Mouse (Mus musculus): ENCODE data around the gene Hipk1. TPM values are rescaled to one million over a fixed set of nuclear protein-coding genes. Genes with fewer than 3 reads are reported as not detected.
"Not testable (repeated sequence)": the region's sequence is repeated elsewhere in the genome, so short reads cannot be mapped to it uniquely, and the experiment has no call there.

Hipk1 gene
- polyA plus RNA-seq, 1 experiment from 2014 or later, result 14.4 TPM

- H3K9me3 ChIP-seq (ENCODE audit: control insufficient read depth, low read length), result no peaks in the 10 kb centered on the region
- H3K27ac ChIP-seq (ENCODE audit: low read depth), result no peak within 1 kb of the TSS
- no peak within 1 kb of the TSS for H3K4me3 ChIP-seq (ENCODE audit: low read depth, low read length)
- no peak within 1 kb of the TSS for H3K9ac ChIP-seq (ENCODE audit: low read length)
- no peaks in the 10 kb centered on the region for H3K36me3 ChIP-seq (ENCODE audit: control insufficient read depth, insufficient read depth, low read length)
- no peaks in the 10 kb centered on the region for H3K4me1 ChIP-seq (replicated peaks; ENCODE audit: control insufficient read depth, insufficient read depth, low read length)
- H3K27me3 ChIP-seq (replicated peaks; ENCODE audit: control insufficient read depth, insufficient read depth, low read length), result no peaks in the 10 kb centered on the region
- no peak for ATAC-seq (replicated peaks; ENCODE audit: low FRiP score, low TSS enrichment, low read depth)
- no peak for DNase-seq (ENCODE audit: low spot score)
- no peak within 1 kb of the TSS for H3K4me2 ChIP-seq (ENCODE audit: low read length)
Measured at GRCm38 (mm10) chr3:103832426-103832825, 41.1 kb upstream of the Hipk1 start, which contains the start of gene Bcl2l15. Bcl2l15 (plus strand) TSS chr3:103832601.

GRCm38 (mm10) chr3:103831146-103831545 lies 39.8 kb upstream of the Hipk1 start:
- no peak overlapping the region for H3K27ac ChIP-seq (ENCODE audit: low read depth)
- H3K4me1 ChIP-seq (replicated peaks; ENCODE audit: control insufficient read depth, insufficient read depth, low read length), result no peaks in the 10 kb centered on the region
- 86% methylated on average over 7 of the region's 7 CpGs for WGBS
- no peaks in the 10 kb centered on the region for H3K9me3 ChIP-seq (ENCODE audit: control insufficient read depth, low read length)
- no peak overlapping the region for H3K4me3 ChIP-seq (ENCODE audit: low read depth, low read length)
- no peaks in the 10 kb centered on the region for H3K27me3 ChIP-seq (replicated peaks; ENCODE audit: control insufficient read depth, insufficient read depth, low read length)
- H3K9ac ChIP-seq (ENCODE audit: low read length), result no peak overlapping the region
- ATAC-seq (replicated peaks; ENCODE audit: low FRiP score, low TSS enrichment, low read depth) (no peak), DNase-seq (ENCODE audit: low spot score) (no peak)
- no peaks in the 10 kb centered on the region for H3K36me3 ChIP-seq (ENCODE audit: control insufficient read depth, insufficient read depth, low read length)
- H3K4me2 ChIP-seq (ENCODE audit: low read length), result no peak overlapping the region

GRCm38 (mm10) chr3:103830681-103831080 lies 39.3 kb upstream of the Hipk1 start:
- not testable (repeated sequence) for H3K9ac ChIP-seq (ENCODE audit: low read length); ATAC-seq (replicated peaks; ENCODE audit: low FRiP score, low TSS enrichment, low read depth); H3K27me3 ChIP-seq (replicated peaks; ENCODE audit: control insufficient read depth, insufficient read depth, low read length); H3K36me3 ChIP-seq (ENCODE audit: control insufficient read depth, insufficient read depth, low read length); H3K4me3 ChIP-seq (ENCODE audit: low read depth, low read length); H3K9me3 ChIP-seq (ENCODE audit: control insufficient read depth, low read length); H3K27ac ChIP-seq (ENCODE audit: low read depth); DNase-seq (ENCODE audit: low spot score); H3K4me2 ChIP-seq (ENCODE audit: low read length); H3K4me1 ChIP-seq (replicated peaks; ENCODE audit: control insufficient read depth, insufficient read depth, low read length)
- 62% methylated on average over 1 of the region's 1 CpGs for WGBS

GRCm38 (mm10) chr3:103829036-103829435 lies 37.7 kb upstream of the Hipk1 start:
- H3K4me1 ChIP-seq (replicated peaks; ENCODE audit: control insufficient read depth, insufficient read depth, low read length), result no peaks in the 10 kb centered on the region
- H3K36me3 ChIP-seq (ENCODE audit: control insufficient read depth, insufficient read depth, low read length), result no peaks in the 10 kb centered on the region
- no peak for DNase-seq (ENCODE audit: low spot score)
- no peaks in the 10 kb centered on the region for H3K9me3 ChIP-seq (ENCODE audit: control insufficient read depth, low read length)
- 86% methylated on average over 3 of the region's 3 CpGs for WGBS
- no peaks in the 10 kb centered on the region for H3K27me3 ChIP-seq (replicated peaks; ENCODE audit: control insufficient read depth, insufficient read depth, low read length)
- no peak overlapping the region for H3K9ac ChIP-seq (ENCODE audit: low read length)
- H3K27ac ChIP-seq (ENCODE audit: low read depth), result no peak overlapping the region
- H3K4me2 ChIP-seq (ENCODE audit: low read length), result no peak overlapping the region
- H3K4me3 ChIP-seq (ENCODE audit: low read depth, low read length), result no peak overlapping the region
- no peak for ATAC-seq (replicated peaks; ENCODE audit: low FRiP score, low TSS enrichment, low read depth)

GRCm38 (mm10) chr3:103827548-103827947 lies 36.2 kb upstream of the Hipk1 start:
- no peak overlapping the region for H3K9ac ChIP-seq (ENCODE audit: low read length)
- DNase-seq (ENCODE audit: low spot score) (no peak), ATAC-seq (replicated peaks; ENCODE audit: low FRiP score, low TSS enrichment, low read depth) (no peak)
- no peaks in the 10 kb centered on the region for H3K27me3 ChIP-seq (replicated peaks; ENCODE audit: control insufficient read depth, insufficient read depth, low read length)
- H3K36me3 ChIP-seq (ENCODE audit: control insufficient read depth, insufficient read depth, low read length), result peaks cover 6% of the 10 kb centered on the region; the same call in 1 of the 2 replicates
- H3K4me1 ChIP-seq (replicated peaks; ENCODE audit: control insufficient read depth, insufficient read depth, low read length), result no peaks in the 10 kb centered on the region
- H3K9me3 ChIP-seq (ENCODE audit: control insufficient read depth, low read length), result no peaks in the 10 kb centered on the region
- H3K27ac ChIP-seq (ENCODE audit: low read depth), result no peak overlapping the region
- no peak overlapping the region for H3K4me2 ChIP-seq (ENCODE audit: low read length)
- no peak overlapping the region for H3K4me3 ChIP-seq (ENCODE audit: low read depth, low read length)

GRCm38 (mm10) chr3:103810967-103811366 lies 19.6 kb upstream of the Hipk1 start:
- ATAC-seq (replicated peaks; ENCODE audit: low FRiP score, low TSS enrichment, low read depth) (no peak), DNase-seq (ENCODE audit: low spot score) (no peak)
- no peaks in the 10 kb centered on the region for H3K27me3 ChIP-seq (replicated peaks; ENCODE audit: control insufficient read depth, insufficient read depth, low read length)
- no peak overlapping the region for H3K9ac ChIP-seq (ENCODE audit: low read length)
- H3K4me2 ChIP-seq (ENCODE audit: low read length), result no peak overlapping the region
- peaks cover 8% of the 10 kb centered on the region for H3K4me1 ChIP-seq (replicated peaks; ENCODE audit: control insufficient read depth, insufficient read depth, low read length)
- H3K9me3 ChIP-seq (ENCODE audit: control insufficient read depth, low read length), result no peaks in the 10 kb centered on the region
- peaks cover 46% of the 10 kb centered on the region for H3K36me3 ChIP-seq (ENCODE audit: control insufficient read depth, insufficient read depth, low read length)
- no peak overlapping the region for H3K27ac ChIP-seq (ENCODE audit: low read depth)
- no peak overlapping the region for H3K4me3 ChIP-seq (ENCODE audit: low read depth, low read length)
- 92% methylated on average over 6 of the region's 6 CpGs for WGBS

- Histone ChIP-seq H3K9ac (ENCODE audit: low read length) (peak overlapping the region; percentile 76), H3K36me3 (ENCODE audit: control insufficient read depth, insufficient read depth, low read length) (peaks cover 44% of the 10 kb centered on the region), H3K4me3 (ENCODE audit: low read depth, low read length) (peak overlapping the region; percentile 96), H3K27ac (ENCODE audit: low read depth) (peak overlapping the region; percentile 83), H3K4me1 (replicated peaks; ENCODE audit: control insufficient read depth, insufficient read depth, low read length) (peaks cover 8% of the 10 kb centered on the region), H3K9me3 (ENCODE audit: control insufficient read depth, low read length) (no peaks in the 10 kb centered on the region), H3K4me2 (ENCODE audit: low read length) (peak overlapping the region; percentile 66), H3K27me3 (replicated peaks; ENCODE audit: control insufficient read depth, insufficient read depth, low read length) (no peaks in the 10 kb centered on the region)
- WGBS, result 2% methylated on average over 14 of the region's 14 CpGs
- DNase-seq (ENCODE audit: low spot score) (no peak), ATAC-seq (replicated peaks; ENCODE audit: low FRiP score, low TSS enrichment, low read depth) (peak; percentile 41; the same call in 1 of the 2 replicates)
Measured at GRCm38 (mm10) chr3:103809799-103810150, 18.4 kb upstream of the Hipk1 start.

- peak within 1 kb of the TSS; percentile 88 for H3K4me2 ChIP-seq (ENCODE audit: low read length)
- peak within 1 kb of the TSS; percentile 76 for H3K9ac ChIP-seq (ENCODE audit: low read length)
- DNase-seq (ENCODE audit: low spot score) (peak; percentile 95), ATAC-seq (replicated peaks; ENCODE audit: low FRiP score, low TSS enrichment, low read depth) (peak; percentile 99)
- H3K9me3 ChIP-seq (ENCODE audit: control insufficient read depth, low read length), result no peaks in the 10 kb centered on the region
- peaks cover 44% of the 10 kb centered on the region for H3K36me3 ChIP-seq (ENCODE audit: control insufficient read depth, insufficient read depth, low read length)
- WGBS, result under 1% methylated on average over 61 of the region's 70 CpGs
- peaks cover 8% of the 10 kb centered on the region for H3K4me1 ChIP-seq (replicated peaks; ENCODE audit: control insufficient read depth, insufficient read depth, low read length)
- H3K4me3 ChIP-seq (ENCODE audit: low read depth, low read length), result peak within 1 kb of the TSS; percentile 96
- no peaks in the 10 kb centered on the region for H3K27me3 ChIP-seq (replicated peaks; ENCODE audit: control insufficient read depth, insufficient read depth, low read length)
- H3K27ac ChIP-seq (ENCODE audit: low read depth), result peak within 1 kb of the TSS; percentile 83
Measured at GRCm38 (mm10) chr3:103808891-103809798, 17.8 kb upstream of the Hipk1 start, which contains the start of the genes Dclre1b, Ap4b1 and Gm43064. Dclre1b (minus strand) TSS chr3:103809444. Ap4b1 (plus strand) TSS chr3:103809520. Gm43064 (plus strand) TSS chr3:103809573.

- no peak for ATAC-seq (replicated peaks; ENCODE audit: low FRiP score, low TSS enrichment, low read depth)
- WGBS, result 81% methylated on average over 1 of the region's 1 CpGs
Measured at GRCm38 (mm10) chr3:103805671-103806070, 14.3 kb upstream of the Hipk1 start.

More at GRCm38 (mm10) chr3:103805671-103806070, 14.3 kb upstream of the Hipk1 start:
- Histone ChIP-seq H3K9ac (ENCODE audit: low read length) (no peak overlapping the region), H3K27me3 (replicated peaks; ENCODE audit: control insufficient read depth, insufficient read depth, low read length) (no peaks in the 10 kb centered on the region), H3K4me1 (replicated peaks; ENCODE audit: control insufficient read depth, insufficient read depth, low read length) (peaks cover 8% of the 10 kb centered on the region), H3K9me3 (ENCODE audit: control insufficient read depth, low read length) (no peaks in the 10 kb centered on the region), H3K4me2 (ENCODE audit: low read length) (no peak overlapping the region), H3K4me3 (ENCODE audit: low read depth, low read length) (no peak overlapping the region), H3K27ac (ENCODE audit: low read depth) (no peak overlapping the region), H3K36me3 (ENCODE audit: control insufficient read depth, insufficient read depth, low read length) (peaks cover 49% of the 10 kb centered on the region)
- no peak for DNase-seq (ENCODE audit: low spot score)

Measured in intestine, embryonic 14.5 days (tissue).